Mouse (Mus musculus) C2C12 (cell line): ENCODE results near the gene Cdv3. TPM values are rescaled to one million over a fixed set of nuclear protein-coding genes. Genes with fewer than 3 reads are reported as not detected.
"Not testable (repeated sequence)": the region's sequence is repeated elsewhere in the genome, so short reads cannot be mapped to it uniquely, and the experiment has no call there.

Source experiments
- H3K27me3 ChIP-seq: one replicate; pipeline ENCODE4 v1.6.1; 2011; ENCODE audit not compliant: control insufficient read depth, insufficient read depth, insufficient read length
- H3K36me3 ChIP-seq: one replicate; pipeline ENCODE4 v1.6.1; 2011; ENCODE audit not compliant: control insufficient read depth, insufficient read depth
- H3K4me3 ChIP-seq: one replicate; pipeline ENCODE4 v1.5.1; 2011; ENCODE audit warnings: mild to moderate bottlenecking, control low read depth; ENCODE audit not compliant: poor library complexity, insufficient read depth, severe bottlenecking
- H3K79me2 ChIP-seq: one replicate; pipeline ENCODE4 v1.6.1; 2011; ENCODE audit not compliant: control insufficient read depth, insufficient read depth
- H3K79me3 ChIP-seq: one replicate; pipeline ENCODE4 v1.6.1; 2011; ENCODE audit warnings: low read depth, control low read depth
- H3ac ChIP-seq: one replicate; pipeline ENCODE3; 2011; ENCODE audit warnings: low read depth; ENCODE audit not compliant: control insufficient read depth, insufficient read length
- CEBPB ChIP-seq: IDR thresholded peaks from one replicate; pipeline ENCODE4 v1.6.1; 2011; ENCODE audit warnings: low read depth, mild to moderate bottlenecking, control low read depth, moderate library complexity
- CTCF ChIP-seq: IDR thresholded peaks from one replicate; pipeline ENCODE4 v1.5.1; 2011; ENCODE audit not compliant: control insufficient read depth, insufficient read depth, insufficient read length
- FOSL1 ChIP-seq: IDR thresholded peaks from one replicate; pipeline ENCODE4 v1.8.0; 2011; ENCODE audit warnings: mild to moderate bottlenecking, low read length; ENCODE audit not compliant: poor library complexity, insufficient read depth, severe bottlenecking
- MAX ChIP-seq: IDR thresholded peaks from one replicate; pipeline ENCODE4 v1.6.1; 2011; ENCODE audit warnings: mild to moderate bottlenecking, control low read depth
- MYOD1 ChIP-seq: IDR thresholded peaks from one replicate; pipeline ENCODE4 v1.6.1; 2011; ENCODE audit warnings: low read depth; ENCODE audit not compliant: control insufficient read depth, insufficient read length
- MYOG ChIP-seq: IDR thresholded peaks from one replicate; pipeline ENCODE4 v1.6.1; 2011; ENCODE audit not compliant: control insufficient read depth, insufficient read length; ENCODE audit errors: extremely low read depth
- USF1 ChIP-seq: IDR thresholded peaks from one replicate; pipeline ENCODE4 v1.6.1; 2011; ENCODE audit warnings: low read depth, mild to moderate bottlenecking, control low read depth, moderate library complexity
- polyA plus RNA-seq: library from polyadenylated mRNA; unstranded; fragments of >200 nt; fragmentation: generic; extraction: Trizol; gene quantifications from one replicate; pipeline ENCODE4 v1.2.1, GENCODE M21; 2012; ENCODE audit warnings: missing spikeins

The Cdv3 gene
- polyA plus RNA-seq, 1 experiment = 89.2 TPM

- TF ChIP-seq MYOD1 (no peak), CEBPB (no peak), CTCF (no peak), MAX (peak; percentile 78), FOSL1 (no peak), USF1 (peak; percentile 59), MYOG (no peak)
- Histone ChIP-seq H3K36me3 (peaks cover 42% of the 10 kb centered on the region), H3K4me3 (peak overlapping the region; percentile 81), H3K27me3 (no peaks in the 10 kb centered on the region), H3K79me3 (peaks cover 51% of the 10 kb centered on the region), H3ac (peak overlapping the region; percentile 99), H3K79me2 (peaks cover 56% of the 10 kb centered on the region)
These were observed 895 bp downstream of the Cdv3 start for GRCm38 (mm10) chr9:103364601-103365289.

GRCm38 (mm10) chr9:103363730-103364417, 1.8 kb downstream of the Cdv3 start:
- H3K79me3 ChIP-seq = peaks cover 59% of the 10 kb centered on the region
- H3K79me2 ChIP-seq = peaks cover 65% of the 10 kb centered on the region
- no peaks in the 10 kb centered on the region for H3K27me3 ChIP-seq
- H3K4me3 ChIP-seq = peak overlapping the region; percentile 81
- peak overlapping the region; percentile 99 for H3ac ChIP-seq
- TF ChIP-seq USF1 (peak; percentile 26), CEBPB (no peak)
- H3K36me3 ChIP-seq = peaks cover 51% of the 10 kb centered on the region

- TF ChIP-seq MYOD1 (no peak), USF1 (no peak), MAX (no peak)
- H3K27me3 ChIP-seq = no peaks in the 10 kb centered on the region
- H3K36me3 ChIP-seq = peaks cover 59% of the 10 kb centered on the region
- peaks cover 73% of the 10 kb centered on the region for H3K79me2 ChIP-seq
- peak overlapping the region; percentile 6 for H3ac ChIP-seq
- peaks cover 67% of the 10 kb centered on the region for H3K79me3 ChIP-seq
- H3K4me3 ChIP-seq = peak overlapping the region; percentile 81
These were observed 2.6 kb downstream of the Cdv3 start for GRCm38 (mm10) chr9:103363088-103363487.

GRCm38 (mm10) chr9:103360642-103361041, 5.0 kb downstream of the Cdv3 start:
- no peak overlapping the region for H3ac ChIP-seq
- H3K79me3 ChIP-seq = peaks cover 81% of the 10 kb centered on the region
- H3K4me3 ChIP-seq = no peak overlapping the region
- no peaks in the 10 kb centered on the region for H3K27me3 ChIP-seq
- TF ChIP-seq CTCF (no peak), FOSL1 (no peak), MYOG (no peak), MYOD1 (no peak), CEBPB (no peak), USF1 (no peak), MAX (no peak)
- peaks cover 95% of the 10 kb centered on the region for H3K79me2 ChIP-seq
- peaks cover 82% of the 10 kb centered on the region for H3K36me3 ChIP-seq

- Histone ChIP-seq H3ac (no peak overlapping the region), H3K79me3 (peaks cover 68% of the 10 kb centered on the region), H3K36me3 (peaks cover 78% of the 10 kb centered on the region), H3K27me3 (no peaks in the 10 kb centered on the region), H3K4me3 (no peak overlapping the region), H3K79me2 (peaks cover 77% of the 10 kb centered on the region)
- TF ChIP-seq MYOG (no peak), FOSL1 (no peak), USF1 (no peak), CEBPB (no peak), MAX (no peak), CTCF (no peak), MYOD1 (no peak)
These were observed 7.1 kb downstream of the Cdv3 start for GRCm38 (mm10) chr9:103358545-103358944.

GRCm38 (mm10) chr9:103357893-103358292, 7.7 kb downstream of the Cdv3 start:
- TF ChIP-seq CEBPB (no peak), FOSL1 (no peak), CTCF (no peak), MYOD1 (no peak), MAX (no peak), MYOG (no peak), USF1 (no peak)
- Histone ChIP-seq H3K4me3 (no peak overlapping the region), H3K36me3 (peaks cover 72% of the 10 kb centered on the region), H3ac (no peak overlapping the region), H3K27me3 (no peaks in the 10 kb centered on the region), H3K79me3 (peaks cover 61% of the 10 kb centered on the region), H3K79me2 (peaks cover 70% of the 10 kb centered on the region)

- H3K27me3 ChIP-seq, H3ac ChIP-seq, H3K4me3 ChIP-seq: not testable (repeated sequence)
- H3K79me3 ChIP-seq = peaks cover 32% of the 10 kb centered on the region
- H3K36me3 ChIP-seq = peaks cover 72% of the 10 kb centered on the region
- H3K79me2 ChIP-seq = peaks cover 58% of the 10 kb centered on the region
These were observed 12.0 kb downstream of the Cdv3 start for GRCm38 (mm10) chr9:103353500-103354260.
